Mouse (Mus musculus): ENCODE measurements around the gene Il12rb1. TPM values are rescaled to one million over a fixed set of nuclear protein-coding genes. Genes with fewer than 3 reads are reported as not detected.

Gene Il12rb1
- 4.7 and 10.2 TPM in 2 replicates for polyA plus RNA-seq (2012; ENCODE audit: low replicate concordance)

DNA sequence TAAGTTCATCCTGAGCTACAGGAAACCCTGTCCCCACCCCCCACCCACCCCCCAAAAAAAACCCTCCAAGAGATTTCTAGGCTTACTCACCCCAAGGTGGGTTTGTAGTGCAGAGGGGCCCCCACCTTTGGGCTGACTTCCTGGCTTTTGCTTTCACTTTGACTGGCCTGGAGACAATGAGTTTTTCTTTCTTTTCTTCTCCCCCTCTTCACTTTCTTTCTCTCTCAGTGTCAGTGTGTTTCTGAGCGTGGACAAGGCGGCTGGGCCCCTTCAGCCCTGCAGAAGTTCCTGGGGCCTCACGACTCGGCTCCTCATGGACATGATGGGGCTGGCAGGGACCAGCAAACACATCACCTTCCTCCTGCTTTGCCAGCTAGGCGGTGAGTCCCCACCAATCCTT, at the start of gene Il12rb1:
Gene Il12rb1, plus strand, starts transcription at position 211 of the 400 bp plus-strand sequence.

DNA sequence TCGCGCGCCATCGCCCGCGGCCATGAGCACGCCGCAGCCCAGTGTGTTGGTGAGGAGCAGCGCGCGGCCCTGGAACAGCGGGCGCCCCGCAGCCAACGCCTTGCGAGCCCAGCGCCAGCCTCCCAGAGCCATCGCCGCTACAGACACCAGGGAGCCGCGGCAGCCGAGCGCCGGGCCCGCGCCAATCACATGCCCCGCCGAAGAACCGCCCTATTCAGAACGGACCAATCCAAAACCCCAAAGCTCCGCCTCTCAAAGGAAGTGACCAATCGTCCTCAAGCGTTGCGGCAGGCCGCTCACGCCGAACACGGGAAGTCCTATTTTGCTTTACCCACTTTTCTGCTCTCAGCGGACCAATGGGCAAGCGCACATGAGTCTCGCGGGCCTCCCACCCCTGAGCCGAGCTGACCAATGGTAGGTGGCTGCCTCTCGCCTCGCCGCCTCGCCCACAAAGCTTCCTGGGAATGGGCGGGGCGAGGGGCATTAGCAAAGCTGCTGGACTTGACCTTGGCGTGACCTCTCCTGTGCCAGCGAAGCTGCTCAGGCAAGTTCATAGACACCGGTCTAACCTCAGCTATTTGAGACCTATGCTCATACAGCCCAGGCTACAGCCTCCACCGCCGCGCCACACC, 47.4 kb upstream of the Il12rb1 start, which contains the start of gene Mpv17l2:
Gene Mpv17l2, minus strand, starts transcription at position 172 of the 632 bp plus-strand sequence.

DNA sequence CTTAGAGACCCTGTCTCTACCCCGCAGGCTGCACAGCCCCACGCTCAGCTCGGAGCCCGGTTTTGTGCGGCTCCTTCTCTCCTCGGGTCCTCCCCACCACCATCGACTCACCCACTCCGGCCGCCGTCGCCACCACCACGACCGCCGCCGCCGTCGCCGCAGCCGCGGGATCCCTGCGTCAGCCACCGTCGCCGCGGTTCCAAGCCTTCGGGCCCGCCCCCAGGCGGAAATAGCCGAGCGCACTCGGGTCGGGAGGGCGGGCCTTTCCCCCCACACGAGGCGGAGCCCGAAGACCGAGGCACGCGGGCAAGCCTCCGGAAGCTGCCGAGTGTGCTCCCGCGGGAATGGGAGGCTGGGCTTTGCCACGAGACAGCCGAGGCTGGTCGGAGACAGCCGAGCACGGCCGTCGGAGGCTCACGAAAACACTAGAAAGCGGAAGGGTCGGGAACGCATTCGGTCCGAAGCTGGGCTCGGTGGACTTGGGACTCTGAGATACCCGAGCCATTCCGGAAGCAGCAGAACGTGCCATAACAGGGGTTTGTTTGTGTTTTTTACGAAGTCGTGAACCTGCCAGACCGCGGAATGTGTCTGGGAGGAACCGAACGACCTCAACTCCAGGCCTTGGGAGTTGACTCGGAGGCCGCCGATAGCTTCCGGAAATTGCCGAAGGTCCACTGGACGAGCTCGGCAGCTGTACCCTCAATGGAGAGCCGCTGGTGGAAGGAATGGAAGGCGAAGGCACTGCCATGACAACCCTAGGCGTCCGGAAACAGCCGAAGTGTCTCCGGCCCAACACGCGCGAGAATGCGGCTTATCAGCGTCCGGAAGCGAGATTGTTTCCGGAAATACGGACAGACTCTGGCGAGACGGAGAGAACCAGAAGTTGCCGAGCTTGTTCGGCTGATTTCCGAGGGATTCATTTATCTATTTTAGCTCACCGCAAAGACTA, 31.5 kb upstream of the Il12rb1 start, which contains the start of gene Pik3r2:
Gene Pik3r2, minus strand, starts transcription at position 218 of the 949 bp plus-strand sequence.

DNA sequence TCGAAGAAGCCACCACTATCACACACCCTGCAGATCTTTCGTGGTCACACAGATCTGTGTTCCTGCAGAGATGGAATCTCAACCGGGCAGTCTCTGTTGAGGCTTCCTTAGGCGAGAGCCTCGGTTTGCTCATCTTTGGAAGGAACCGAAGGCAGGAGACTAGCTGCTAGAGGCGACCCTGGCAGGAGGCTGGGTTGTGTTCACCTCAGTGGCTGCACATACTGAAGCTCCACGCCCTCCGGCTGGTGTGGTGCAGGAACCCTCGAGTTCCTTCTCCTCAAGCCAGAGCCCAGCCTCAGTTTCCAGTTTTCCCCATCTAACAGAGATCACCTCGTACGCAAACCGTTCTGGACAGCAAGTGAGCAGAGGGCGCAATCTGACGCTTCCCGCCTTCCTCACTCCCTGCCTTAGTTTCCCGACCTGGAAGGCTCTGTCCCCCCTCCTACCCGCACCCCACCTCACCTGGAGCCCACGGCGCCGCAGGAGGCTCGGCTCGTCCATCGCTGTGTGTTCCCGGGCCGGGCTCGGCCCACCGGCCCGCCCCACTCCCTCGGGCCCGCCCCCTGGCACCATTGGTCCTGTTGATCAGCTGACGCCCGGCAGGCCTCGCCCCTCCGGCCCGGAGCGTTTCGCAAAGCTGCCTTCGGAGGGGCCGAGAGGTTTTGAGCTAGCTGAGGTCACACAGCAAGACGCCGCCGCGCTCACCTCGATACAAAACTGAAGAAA, 3.6 kb upstream of the Il12rb1 start, which contains the start of gene Mast3:
Gene Mast3, minus strand, starts transcription at position 574 of the 726 bp plus-strand sequence.

DNA sequence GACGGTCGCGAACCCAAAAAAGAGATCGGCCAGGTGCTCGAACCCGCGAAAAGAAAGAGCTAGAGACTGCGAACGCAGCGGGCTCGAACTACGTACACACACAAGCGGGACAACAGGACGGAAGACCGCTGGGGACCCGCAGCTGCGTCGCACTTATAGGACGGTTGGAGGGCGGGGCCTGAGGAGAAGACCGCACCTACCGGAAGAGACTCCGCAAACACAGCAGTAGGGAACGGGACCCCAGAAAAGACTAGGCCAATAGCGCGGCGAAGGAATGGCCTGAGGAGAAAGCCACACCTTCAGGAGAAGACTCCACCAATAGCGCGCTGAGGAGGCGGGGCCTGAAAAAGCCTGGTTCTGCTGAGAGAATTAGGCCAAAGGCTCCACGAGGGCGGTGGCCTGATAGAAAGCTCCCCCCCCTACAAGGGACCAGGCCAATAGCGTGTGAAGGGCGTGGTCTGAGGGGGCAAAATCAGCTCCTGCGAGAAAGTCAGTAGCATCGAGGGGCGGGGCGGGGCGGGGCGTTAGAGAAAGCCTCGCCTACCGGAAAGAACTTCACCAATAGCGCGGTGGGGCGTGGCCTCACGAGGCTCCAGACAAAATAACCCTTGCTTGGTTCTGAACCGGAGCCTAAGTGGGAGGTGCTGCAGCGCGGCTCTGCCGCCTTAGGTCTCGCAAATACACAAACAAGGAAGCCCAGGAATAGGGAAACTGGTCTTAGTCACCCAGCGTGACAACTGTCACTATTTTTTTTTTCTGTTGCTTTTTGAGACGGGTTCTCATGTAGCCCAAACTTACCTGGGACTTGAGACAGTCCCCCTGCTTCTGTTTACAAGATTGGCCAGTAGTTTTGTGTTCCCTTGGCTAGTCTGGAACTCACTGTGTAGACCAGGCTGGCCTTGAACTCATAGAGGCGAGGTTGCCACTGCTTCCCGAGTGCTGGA, 31.4 kb downstream of the Il12rb1 start, which contains the start of gene Arrdc2:
Gene Arrdc2, minus strand, starts transcription at position 313 of the 944 bp plus-strand sequence.

DNA sequence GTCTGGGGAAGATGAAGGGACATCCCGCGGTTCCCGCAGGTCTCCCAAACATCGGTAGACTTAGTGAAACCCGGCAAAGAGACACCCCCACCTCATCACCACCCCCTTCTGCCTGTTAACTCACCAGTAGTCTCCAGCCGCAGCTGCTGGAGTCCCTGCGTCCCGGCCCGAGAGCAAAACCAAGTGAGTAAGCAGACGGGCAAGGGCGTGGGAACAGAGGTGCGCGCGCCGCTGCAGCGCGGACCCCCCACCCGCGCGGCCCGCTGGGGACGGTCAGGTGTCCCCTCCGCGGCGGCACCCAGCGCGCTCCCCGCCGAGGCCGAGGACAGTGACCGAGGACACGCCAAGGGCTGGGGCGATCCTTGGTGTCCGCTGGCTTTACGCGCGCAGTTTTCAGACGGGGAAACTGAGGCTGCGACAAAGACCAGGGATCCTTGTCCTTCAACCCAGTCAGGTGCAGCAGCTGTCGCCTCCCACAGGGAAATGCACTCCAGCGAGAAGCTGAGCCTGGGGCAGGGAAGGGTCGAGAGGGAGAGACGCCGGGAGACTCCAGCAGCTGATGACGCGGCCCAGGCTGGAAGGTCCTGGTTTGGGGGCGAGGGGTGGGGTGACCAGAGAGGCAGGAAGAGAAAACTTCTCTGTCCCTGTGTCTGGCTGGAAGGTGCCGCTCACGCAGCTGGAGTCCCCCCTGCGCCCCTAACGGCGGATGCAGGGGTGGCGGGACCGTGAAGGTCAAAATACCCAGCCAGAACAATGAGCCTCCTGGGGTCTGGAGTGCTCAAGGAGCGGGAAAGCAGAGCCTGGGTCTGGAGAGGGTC, 54.8 kb downstream of the Il12rb1 start, which contains the start of gene Kcnn1:
Gene Kcnn1, minus strand, starts transcription at position 435 of the 818 bp plus-strand sequence.

Other genes starting within 250 kb of the Il12rb1 start
- 123 and 176 TPM in 2 replicates for gene Isyna1, start 214.1 kb upstream of the Il12rb1 start, polyA plus RNA-seq (2012; ENCODE audit: low replicate concordance)
- 364 and 1,497 TPM in 2 replicates for gene Ssbp4, start 199.6 kb upstream of the Il12rb1 start, polyA plus RNA-seq (2012; ENCODE audit: low replicate concordance)
- gene Lrrc25, start 192.3 kb upstream of the Il12rb1 start, polyA plus RNA-seq (2012; ENCODE audit: low replicate concordance): 40.3 and 51.0 TPM in 2 replicates
- 0.58 and 1.2 TPM in 2 replicates for gene Gdf15, start 176.0 kb upstream of the Il12rb1 start, polyA plus RNA-seq (2012; ENCODE audit: low replicate concordance)
- 3.4 and 3.7 TPM in 2 replicates for gene Pgpep1, start 148.1 kb upstream of the Il12rb1 start, polyA plus RNA-seq (2012; ENCODE audit: low replicate concordance)
- gene Lsm4, start 135.2 kb upstream of the Il12rb1 start, polyA plus RNA-seq (2012; ENCODE audit: low replicate concordance): 257 and 405 TPM in 2 replicates
- 801 and 2,923 TPM in 2 replicates for gene Jund, start 109.5 kb upstream of the Il12rb1 start, polyA plus RNA-seq (2012; ENCODE audit: low replicate concordance)
- 0.03 TPM in 1 of 2 replicates, not detected in the other for gene Iqcn, start 105.0 kb upstream of the Il12rb1 start, polyA plus RNA-seq (2012; ENCODE audit: low replicate concordance)
- gene Gm3336, start 89.9 kb upstream of the Il12rb1 start, polyA plus RNA-seq (2012; ENCODE audit: low replicate concordance): 0.20 TPM in 1 of 2 replicates, not detected in the other
- gene Pde4c, start 84.7 kb upstream of the Il12rb1 start, polyA plus RNA-seq (2012; ENCODE audit: low replicate concordance): 8.2 and 8.4 TPM in 2 replicates
- gene Rab3a, start 53.8 kb upstream of the Il12rb1 start, polyA plus RNA-seq (2012; ENCODE audit: low replicate concordance): 23.3 and 50.9 TPM in 2 replicates
- 67.8 and 94.2 TPM in 2 replicates for gene Mpv17l2, start 47.5 kb upstream of the Il12rb1 start, polyA plus RNA-seq (2012; ENCODE audit: low replicate concordance)
- 55.0 and 106 TPM in 2 replicates for gene Pik3r2, start 31.7 kb upstream of the Il12rb1 start, polyA plus RNA-seq (2012; ENCODE audit: low replicate concordance)
- gene Mast3, start 3.4 kb upstream of the Il12rb1 start, polyA plus RNA-seq (2012; ENCODE audit: low replicate concordance): 424 and 1,050 TPM in 2 replicates
- 68.9 and 169 TPM in 2 replicates for gene Arrdc2, start 31.3 kb downstream of the Il12rb1 start, polyA plus RNA-seq (2012; ENCODE audit: low replicate concordance)
- gene Kcnn1, start 54.8 kb downstream of the Il12rb1 start, polyA plus RNA-seq (2012; ENCODE audit: low replicate concordance): 0.33 and 0.61 TPM in 2 replicates
- 116 and 130 TPM in 2 replicates for gene Ccdc124, start 65.5 kb downstream of the Il12rb1 start, polyA plus RNA-seq (2012; ENCODE audit: low replicate concordance)
- 0.16 and 0.54 TPM in 2 replicates for gene Slc5a5, start 84.3 kb downstream of the Il12rb1 start, polyA plus RNA-seq (2012; ENCODE audit: low replicate concordance)
- 1,142 and 8,485 TPM in 2 replicates for gene Rpl18a, start 89.0 kb downstream of the Il12rb1 start, polyA plus RNA-seq (2012; ENCODE audit: low replicate concordance)
- gene Map1s, start 97.5 kb downstream of the Il12rb1 start, polyA plus RNA-seq (2012; ENCODE audit: low replicate concordance): 86.1 and 126 TPM in 2 replicates

All from hematopoietic multipotent progenitor cell, adult 10-12 weeks (in vitro differentiated cells).